Mouse (Mus musculus): ENCODE data around the gene Pofut2. TPM values are rescaled to one million over a fixed set of nuclear protein-coding genes. Genes with fewer than 3 reads are reported as not detected.

Gene Pofut2
- polyA plus RNA-seq, 1 experiment, result 44.9 TPM

- H3K4me3 ChIP-seq (replicated peaks; ENCODE audit: insufficient read depth, low read depth, low read length), result no peak overlapping the region
- no peak overlapping the region for H3K27ac ChIP-seq (ENCODE audit: insufficient read depth, low read length)
- no peak for DNase-seq
- TF ChIP-seq CTCF (IDR thresholded peaks at IDR 0.05; ENCODE audit: borderline replicate concordance, insufficient read depth, low read depth, low read length) (no peak), POLR2A (IDR thresholded peaks at IDR 0.05; ENCODE audit: borderline replicate concordance, insufficient read depth, low read length) (no peak)
- no peaks in the 10 kb centered on the region for H3K27me3 ChIP-seq (ENCODE audit: control insufficient read depth, insufficient read depth, low read length)
- 36% methylated on average over 9 of the region's 9 CpGs for WGBS
- no peaks in the 10 kb centered on the region for H3K4me1 ChIP-seq (ENCODE audit: control insufficient read depth, insufficient read depth, low read length)
Measured at GRCm38 (mm10) chr10:77225414-77225813, 33.6 kb upstream of the Pofut2 start.

- H3K27ac ChIP-seq (ENCODE audit: insufficient read depth, low read length), result no peak overlapping the region
- DNase-seq, result no peak
- no peaks in the 10 kb centered on the region for H3K4me1 ChIP-seq (ENCODE audit: control insufficient read depth, insufficient read depth, low read length)
- TF ChIP-seq POLR2A (IDR thresholded peaks at IDR 0.05; ENCODE audit: borderline replicate concordance, insufficient read depth, low read length) (no peak), CTCF (IDR thresholded peaks at IDR 0.05; ENCODE audit: borderline replicate concordance, insufficient read depth, low read depth, low read length) (no peak)
- H3K4me3 ChIP-seq (replicated peaks; ENCODE audit: insufficient read depth, low read depth, low read length), result no peak overlapping the region
- H3K27me3 ChIP-seq (ENCODE audit: control insufficient read depth, insufficient read depth, low read length), result no peaks in the 10 kb centered on the region
- 88% methylated on average over 8 of the region's 8 CpGs for WGBS
Measured at GRCm38 (mm10) chr10:77225995-77226688, 32.9 kb upstream of the Pofut2 start.

GRCm38 (mm10) chr10:77226691-77227367 is 32.2 kb upstream of the Pofut2 start:
- Histone ChIP-seq H3K27me3 (ENCODE audit: control insufficient read depth, insufficient read depth, low read length) (no peaks in the 10 kb centered on the region), H3K4me3 (replicated peaks; ENCODE audit: insufficient read depth, low read depth, low read length) (no peak overlapping the region), H3K27ac (ENCODE audit: insufficient read depth, low read length) (no peak overlapping the region), H3K4me1 (ENCODE audit: control insufficient read depth, insufficient read depth, low read length) (no peaks in the 10 kb centered on the region)
- WGBS, result 71% methylated on average over 8 of the region's 8 CpGs
- DNase-seq, result no peak
- no peak for TF ChIP-seq CTCF (IDR thresholded peaks at IDR 0.05; ENCODE audit: borderline replicate concordance, insufficient read depth, low read depth, low read length)
- no peak for TF ChIP-seq POLR2A (IDR thresholded peaks at IDR 0.05; ENCODE audit: borderline replicate concordance, insufficient read depth, low read length)

GRCm38 (mm10) chr10:77227368-77227723 is 31.7 kb upstream of the Pofut2 start:
- no peak for TF ChIP-seq POLR2A (IDR thresholded peaks at IDR 0.05; ENCODE audit: borderline replicate concordance, insufficient read depth, low read length)
- TF ChIP-seq CTCF (IDR thresholded peaks at IDR 0.05; ENCODE audit: borderline replicate concordance, insufficient read depth, low read depth, low read length), result no peak
- Histone ChIP-seq H3K27me3 (ENCODE audit: control insufficient read depth, insufficient read depth, low read length) (no peaks in the 10 kb centered on the region), H3K4me3 (replicated peaks; ENCODE audit: insufficient read depth, low read depth, low read length) (no peak overlapping the region), H3K4me1 (ENCODE audit: control insufficient read depth, insufficient read depth, low read length) (no peaks in the 10 kb centered on the region), H3K27ac (ENCODE audit: insufficient read depth, low read length) (no peak overlapping the region)
- WGBS, result 70% methylated on average over 6 of the region's 6 CpGs
- DNase-seq, result no peak

GRCm38 (mm10) chr10:77229609-77230595 is 29.1 kb upstream of the Pofut2 start:
- Histone ChIP-seq H3K27me3 (ENCODE audit: control insufficient read depth, insufficient read depth, low read length) (no peaks in the 10 kb centered on the region), H3K27ac (ENCODE audit: insufficient read depth, low read length) (no peak overlapping the region), H3K4me3 (replicated peaks; ENCODE audit: insufficient read depth, low read depth, low read length) (no peak overlapping the region), H3K4me1 (ENCODE audit: control insufficient read depth, insufficient read depth, low read length) (no peaks in the 10 kb centered on the region)
- no peak for DNase-seq
- TF ChIP-seq POLR2A (IDR thresholded peaks at IDR 0.05; ENCODE audit: borderline replicate concordance, insufficient read depth, low read length), result no peak
- no peak for TF ChIP-seq CTCF (IDR thresholded peaks at IDR 0.05; ENCODE audit: borderline replicate concordance, insufficient read depth, low read depth, low read length)
- WGBS, result 46% methylated on average over 13 of the region's 13 CpGs

GRCm38 (mm10) chr10:77231861-77232755 is 26.9 kb upstream of the Pofut2 start:
- Histone ChIP-seq H3K4me3 (replicated peaks; ENCODE audit: insufficient read depth, low read depth, low read length) (no peak overlapping the region), H3K27me3 (ENCODE audit: control insufficient read depth, insufficient read depth, low read length) (no peaks in the 10 kb centered on the region), H3K4me1 (ENCODE audit: control insufficient read depth, insufficient read depth, low read length) (no peaks in the 10 kb centered on the region), H3K27ac (ENCODE audit: insufficient read depth, low read length) (no peak overlapping the region)
- DNase-seq, result no peak
- no peak for TF ChIP-seq CTCF (IDR thresholded peaks at IDR 0.05; ENCODE audit: borderline replicate concordance, insufficient read depth, low read depth, low read length)
- TF ChIP-seq POLR2A (IDR thresholded peaks at IDR 0.05; ENCODE audit: borderline replicate concordance, insufficient read depth, low read length), result no peak
- 80% methylated on average over 16 of the region's 16 CpGs for WGBS

GRCm38 (mm10) chr10:77233230-77233629 is 25.8 kb upstream of the Pofut2 start:
- Histone ChIP-seq H3K27ac (ENCODE audit: insufficient read depth, low read length) (no peak overlapping the region), H3K4me3 (replicated peaks; ENCODE audit: insufficient read depth, low read depth, low read length) (no peak overlapping the region), H3K27me3 (ENCODE audit: control insufficient read depth, insufficient read depth, low read length) (no peaks in the 10 kb centered on the region), H3K4me1 (ENCODE audit: control insufficient read depth, insufficient read depth, low read length) (no peaks in the 10 kb centered on the region)
- 90% methylated on average over 1 of the region's 1 CpGs for WGBS
- TF ChIP-seq POLR2A (IDR thresholded peaks at IDR 0.05; ENCODE audit: borderline replicate concordance, insufficient read depth, low read length) (no peak), CTCF (IDR thresholded peaks at IDR 0.05; ENCODE audit: borderline replicate concordance, insufficient read depth, low read depth, low read length) (no peak)
- DNase-seq, result no peak

Measured in cerebellum, adult 2 months (tissue).